Mouse (Mus musculus): ENCODE measurements around the gene S100a3.

- TF ChIP-seq CTCF (IDR thresholded peaks at IDR 0.05; ENCODE audit: extremely low read depth, insufficient read depth, insufficient read length, insufficient replicate concordance) (no peak), POLR2A (IDR thresholded peaks at IDR 0.05; ENCODE audit: low read depth, low read length) (no peak)
Observed at GRCm38 (mm10) chr3:90535446-90535845, 24.9 kb upstream of the S100a3 start.

Data from spleen, adult 2 months (tissue).